In the genomic region with DNA sequence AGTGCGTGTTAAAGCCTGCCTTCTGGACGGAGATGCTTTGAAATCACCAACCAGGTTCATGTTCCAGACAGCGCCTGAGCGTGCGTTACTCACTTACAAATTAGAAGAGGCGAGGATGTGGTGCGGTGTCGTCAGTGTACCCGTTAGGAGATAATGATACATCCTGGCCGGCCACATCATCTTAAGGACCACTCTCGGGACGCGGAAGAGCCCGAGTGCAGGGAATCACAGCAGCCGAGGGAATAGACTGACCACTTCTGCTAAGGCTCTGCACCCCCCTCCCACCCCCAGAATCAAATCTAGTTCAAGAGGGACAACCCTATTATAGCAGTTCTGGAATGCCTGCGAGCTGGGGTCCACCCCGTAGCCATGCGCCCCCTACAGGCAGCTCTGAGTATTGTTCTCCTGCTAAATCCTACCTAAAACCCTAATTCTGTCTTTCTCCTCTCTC, we compare ENCODE assay signal across 9 mouse cellular contexts.
DNase-seq lines count a peak whose midpoint lies in the region; ATAC-seq and TF ChIP-seq lines count a peak whose summit lies in the region.
"Had no signal": no experiment of that assay in that cellular context is flagged by ENCODE, and none has a peak within 500 bp of the region (broad histone marks: within the 10 kb centered on the region; RNA-seq: fewer than 3 reads in every experiment).

No protein-coding gene starts in this region.

- H3K4me1 ChIP-seq in kidney, adult 2 months (ENCODE audit: control insufficient read depth, insufficient read depth, low read length), result peaks cover 6% of the 10 kb centered on the region; the same call in 1 of the 2 replicates
- H3K4me1 ChIP-seq in embryonic facial prominence, embryonic 10.5 days, result peaks cover 54% of the 10 kb centered on the region
- H3K4me1 ChIP-seq in limb, embryonic 13.5 days, result peaks cover 26% of the 10 kb centered on the region
- H3K4me1 ChIP-seq in olfactory bulb, adult 2 months (ENCODE audit: control insufficient read depth, insufficient read depth, low read length), result peaks cover 23% of the 10 kb centered on the region

- 71% methylated on average over 18 of the region's 18 CpGs for WGBS in kidney, adult 2 months
- WGBS in embryonic facial prominence, embryonic 10.5 days, result 28% methylated on average over 18 of the region's 18 CpGs
- WGBS in limb, embryonic 13.5 days, result 58% methylated on average over 18 of the region's 18 CpGs
- 9% methylated on average over 18 of the region's 18 CpGs for WGBS in olfactory bulb, adult 2 months

- H3K27ac ChIP-seq in kidney, adult 2 months (ENCODE audit: insufficient read depth, low read depth, low read length), result no peak overlapping the region
- H3K27ac ChIP-seq in embryonic facial prominence, embryonic 10.5 days (replicated peaks), result no peak overlapping the region; the same call in 1 of the 2 replicates
- H3K27ac ChIP-seq in limb, embryonic 13.5 days, result no peak overlapping the region
- peak overlapping the region; percentile 27; the same call in 1 of the 2 replicates for H3K27ac ChIP-seq in olfactory bulb, adult 2 months (ENCODE audit: insufficient read depth, low read depth, low read length)

- intact Hi-C loops in heart, postnatal 36 days (cut with DNase I), result loop anchor here (5.0 kb wide), 3 partner anchors 115 to 170 kb away; partner anchors contain the start of gene Atxn1

- peak; percentile 23 for DNase-seq in kidney, adult 2 months
- DNase-seq in kidney, adult 18-20 months, result no peak
- DNase-seq in R1 (ENCODE audit: low read depth, low spot score), result peak; percentile 39
- DNase-seq in embryonic facial prominence, embryonic 10.5 days (ENCODE audit: low spot score), result peak; percentile 70
- DNase-seq in heart, postnatal 36 days, result peak; percentile 55 to 75

- H3K36me3 ChIP-seq in kidney, adult 2 months (ENCODE audit: control insufficient read depth, insufficient read depth, low read length), result no peaks in the 10 kb centered on the region
- H3K36me3 ChIP-seq in embryonic facial prominence, embryonic 10.5 days (replicated peaks), result no peaks in the 10 kb centered on the region
- H3K36me3 ChIP-seq in limb, embryonic 13.5 days, result no peaks in the 10 kb centered on the region

- TF ChIP-seq POLR2A in kidney, adult 2 months (IDR thresholded peaks at IDR 0.05; ENCODE audit: low read depth, low read length), result no peak
- no peak for TF ChIP-seq POLR2A in olfactory bulb, adult 2 months (IDR thresholded peaks at IDR 0.05; ENCODE audit: insufficient read depth, low read depth, low read length)

- TF ChIP-seq CTCF in kidney, adult 2 months (conservative IDR thresholded peaks at IDR 0.05; ENCODE audit: insufficient read depth, insufficient read length, low read depth, low read length), result peak; percentile 55
- TF ChIP-seq CTCF in olfactory bulb, adult 2 months (IDR thresholded peaks at IDR 0.05; ENCODE audit: insufficient read depth, low read depth, low read length), result peak; percentile 77

- ATAC-seq in limb, embryonic 13.5 days (ENCODE audit: low FRiP score, low read depth), result no peak
- no peak for ATAC-seq in megakaryocyte-erythroid progenitor cell, adult 5-6 weeks (replicated peaks; ENCODE audit: low FRiP score, low TSS enrichment, poor library complexity, severe bottlenecking)

- H3K4me2 ChIP-seq in limb, embryonic 13.5 days (replicated peaks), result peak overlapping the region; percentile 39

- H3K9me3 ChIP-seq in embryonic facial prominence, embryonic 10.5 days, result no peaks in the 10 kb centered on the region
- H3K9me3 ChIP-seq in limb, embryonic 13.5 days, result no peaks in the 10 kb centered on the region
- H3K9me3 ChIP-seq: megakaryocyte, embryonic 14.5 days had no signal

- no peak overlapping the region for H3K4me3 ChIP-seq in kidney, adult 2 months (ENCODE audit: insufficient read depth, low read depth, low read length)
- H3K4me3 ChIP-seq in embryonic facial prominence, embryonic 10.5 days, result peak overlapping the region; percentile 44
- H3K4me3 ChIP-seq in limb, embryonic 13.5 days, result no peak overlapping the region
- H3K4me3 ChIP-seq in olfactory bulb, adult 2 months (ENCODE audit: insufficient read depth, low read depth, low read length), result peak overlapping the region; percentile 42
- H3K4me3 ChIP-seq: megakaryocyte, embryonic 14.5 days had no signal

- H3K9ac ChIP-seq in limb, embryonic 13.5 days, result no peak overlapping the region

- H3K27me3 ChIP-seq in kidney, adult 2 months (replicated peaks; ENCODE audit: control insufficient read depth, insufficient read depth, low read length), result no peaks in the 10 kb centered on the region
- H3K27me3 ChIP-seq in embryonic facial prominence, embryonic 10.5 days (replicated peaks; ENCODE audit: low read depth, poor library complexity, severe bottlenecking), result peaks cover 7% of the 10 kb centered on the region; the same call in 1 of the 2 replicates
- no peaks in the 10 kb centered on the region for H3K27me3 ChIP-seq in limb, embryonic 13.5 days
- H3K27me3 ChIP-seq: megakaryocyte, embryonic 14.5 days had no signal

Comparison
In these comparisons a context has a peak if more than half of its experiments do, and no peak if none do; other contexts are left out.
1. H3K4me3 ChIP-seq: peak in embryonic facial prominence, embryonic 10.5 days (single experiment) and olfactory bulb, adult 2 months (single experiment); none in kidney, adult 2 months (single experiment) and limb, embryonic 13.5 days (single experiment).